Mouse (Mus musculus) spleen, postnatal 4 days (tissue): Measurements from ENCODE around the gene Gm12886.

ENCODE experiments used
- DNase-seq, 2 experiments: peaks; one replicate each; pipeline ENCODE4 v3.0.0; 2022; ENCODE audit warnings: low spot score in 2 of 2

The Gm12886 gene

DNA sequence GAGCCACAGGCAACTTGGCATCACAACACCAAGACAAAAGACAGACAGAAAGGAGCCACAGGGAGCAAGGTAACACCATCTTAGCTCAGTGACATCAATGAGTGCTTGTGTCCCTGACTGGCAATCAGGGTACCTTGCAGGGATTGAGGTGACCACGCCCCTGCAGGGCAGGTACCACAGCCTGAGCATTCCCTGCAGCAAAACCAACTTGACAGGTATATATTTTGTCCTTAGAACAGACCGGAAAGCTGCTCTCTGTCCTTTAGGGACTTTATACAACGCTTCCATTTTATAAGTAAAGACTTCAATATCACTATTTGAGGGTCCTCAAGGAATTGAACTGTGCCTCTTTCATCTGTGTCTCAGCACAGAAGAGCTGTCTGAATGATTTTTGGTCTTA lies at the start of gene Gm12886:
Gm12886 (minus strand) TSS at position 101 of the 400 bp plus-strand sequence.
- no peak for DNase-seq
